Mouse (Mus musculus) forebrain, postnatal 0 days (tissue): ENCODE results near the gene Cabp4. TPM values are rescaled to one million over a fixed set of nuclear protein-coding genes. Genes with fewer than 3 reads are reported as not detected.

Source experiments
- ATAC-seq: fragments of 200-750 bp; cut with Nextera tagmentation; 2 replicates; pipeline ENCODE4 v1.8.0; 2017; ENCODE audit warnings: mild to moderate bottlenecking, moderate library complexity
- DNase-seq: peaks from one replicate; pipeline ENCODE4 v3.0.0-alpha.2; 2015
- H3K27ac ChIP-seq: fragments of 300-500 bp; sonication (generic); 2 replicates; pipeline ENCODE4 v1.5.1; 2014; ENCODE audit warnings: low read depth, mild to moderate bottlenecking, antibody characterized with exemption, low read length, moderate library complexity, mixed read lengths
- H3K27me3 ChIP-seq: fragments of 300-500 bp; sonication (generic); 2 replicates; pipeline ENCODE4 v1.6.1; 2014; ENCODE audit warnings: mild to moderate bottlenecking, low read length, mixed read lengths; ENCODE audit not compliant: insufficient read depth
- H3K36me3 ChIP-seq: fragments of 300-500 bp; sonication (generic); 2 replicates; pipeline ENCODE4 v1.6.1; 2014; ENCODE audit warnings: mild to moderate bottlenecking, moderate library complexity; ENCODE audit not compliant: insufficient read depth
- H3K4me1 ChIP-seq: fragments of 300-500 bp; sonication (generic); 2 replicates; pipeline ENCODE4 v1.6.1; 2014; ENCODE audit warnings: antibody characterized with exemption; ENCODE audit not compliant: insufficient read depth
- H3K4me2 ChIP-seq: fragments of 300-500 bp; sonication (generic); 2 replicates; pipeline ENCODE4 v1.6.1; 2014; ENCODE audit warnings: low read depth, mild to moderate bottlenecking, moderate library complexity
- H3K4me3 ChIP-seq: fragments of 300-500 bp; sonication (generic); 2 replicates; pipeline ENCODE4 v1.5.1; 2014; ENCODE audit warnings: low read depth, low read length, mixed read lengths
- H3K9ac ChIP-seq: fragments of 300-500 bp; sonication (generic); 2 replicates; pipeline ENCODE4 v1.6.1; 2014; ENCODE audit warnings: mild to moderate bottlenecking
- H3K9me3 ChIP-seq: fragments of 300-500 bp; sonication (generic); 2 replicates; pipeline ENCODE4 v1.6.1; 2016; ENCODE audit warnings: low read length
- CTCF ChIP-seq: sonication (generic); IDR thresholded peaks from 2 replicates; pipeline ENCODE4 v1.5.1; 2016; ENCODE audit warnings: antibody characterized with exemption, control low read depth, low read depth
- WGBS: fragments of 180-500 bp; shearing (Covaris S2); extraction: QIAGEN DNeasy Blood & Tissue Kit; methylation state at CpG from one replicate; pipeline ENCODE4 v1.1.7; 2014; 5-methylcytosine and 5-hydroxymethylcytosine counted together
- polyA plus RNA-seq: library from polyadenylated mRNA; unstranded; fragments of >200 nt; fragmentation: Nextera tagmentation; extraction: Ambion mirVana; gene quantifications from 2 replicates; pipeline ENCODE4 v1.2.1, GENCODE M21; 2015
- total RNA-seq: library from RNA; depleted of rRNA; stranded (reverse); fragments of >200 nt; gene quantifications from 2 replicates; pipeline ENCODE4 v1.2.3, GENCODE M21; 2014; rRNA removed

The Cabp4 gene
- total and polyA plus RNA-seq, 2 experiments from 2014 or later, result 0.08 TPM; not detected in 1

- no peak for TF ChIP-seq CTCF
- H3K36me3 ChIP-seq, result no peaks in the 10 kb centered on the region
- 89% methylated on average over 3 of the region's 3 CpGs for WGBS
These were observed 53.4 kb downstream of the Cabp4 start for GRCm38 (mm10) chr19:4090446-4090845.

GRCm38 (mm10) chr19:4089128-4089527 is 54.7 kb downstream of the Cabp4 start:
- no peak for TF ChIP-seq CTCF
- no peak for ATAC-seq
- no peaks in the 10 kb centered on the region for H3K27me3 ChIP-seq
- no peak overlapping the region for H3K4me3 ChIP-seq
- no peaks in the 10 kb centered on the region for H3K36me3 ChIP-seq
- H3K27ac ChIP-seq, result no peak overlapping the region
- H3K4me2 ChIP-seq, result no peak overlapping the region
- no peaks in the 10 kb centered on the region for H3K4me1 ChIP-seq
- no peak for DNase-seq
- H3K9me3 ChIP-seq, result no peaks in the 10 kb centered on the region
- WGBS, result 29% methylated on average over 6 of the region's 6 CpGs
- no peak overlapping the region for H3K9ac ChIP-seq

More at GRCm38 (mm10) chr19:4090446-4090845, 53.4 kb downstream of the Cabp4 start:
- no peak for ATAC-seq
- Histone ChIP-seq H3K9ac (no peak overlapping the region), H3K4me2 (no peak overlapping the region), H3K27me3 (no peaks in the 10 kb centered on the region), H3K4me3 (no peak overlapping the region), H3K9me3 (no peaks in the 10 kb centered on the region), H3K4me1 (no peaks in the 10 kb centered on the region), H3K27ac (no peak overlapping the region)
- no peak for DNase-seq

GRCm38 (mm10) chr19:4088146-4088545 is 55.7 kb downstream of the Cabp4 start:
- no peak for TF ChIP-seq CTCF
- H3K4me3 ChIP-seq, result no peak overlapping the region
- no peak overlapping the region for H3K27ac ChIP-seq
- no peak for ATAC-seq
- H3K4me2 ChIP-seq, result no peak overlapping the region
- H3K4me1 ChIP-seq, result no peaks in the 10 kb centered on the region
- H3K36me3 ChIP-seq, result no peaks in the 10 kb centered on the region
- H3K9me3 ChIP-seq, result no peaks in the 10 kb centered on the region
- no peak for DNase-seq
- 58% methylated on average over 5 of the region's 5 CpGs for WGBS
- no peaks in the 10 kb centered on the region for H3K27me3 ChIP-seq
- H3K9ac ChIP-seq, result no peak overlapping the region

GRCm38 (mm10) chr19:4087090-4087489 is 56.7 kb downstream of the Cabp4 start:
- no peak overlapping the region for H3K27ac ChIP-seq
- no peak for TF ChIP-seq CTCF
- no peaks in the 10 kb centered on the region for H3K4me1 ChIP-seq
- 87% methylated on average over 5 of the region's 5 CpGs for WGBS
- H3K36me3 ChIP-seq, result no peaks in the 10 kb centered on the region
- no peak overlapping the region for H3K4me3 ChIP-seq
- no peaks in the 10 kb centered on the region for H3K9me3 ChIP-seq
- H3K27me3 ChIP-seq, result no peaks in the 10 kb centered on the region
- no peak overlapping the region for H3K4me2 ChIP-seq
- no peak for DNase-seq
- no peak overlapping the region for H3K9ac ChIP-seq
- ATAC-seq, result no peak

- 94% methylated on average over 15 of the region's 15 CpGs for WGBS
- Histone ChIP-seq H3K4me1 (no peaks in the 10 kb centered on the region), H3K4me3 (no peak overlapping the region), H3K27ac (no peak overlapping the region), H3K9ac (no peak overlapping the region), H3K9me3 (no peaks in the 10 kb centered on the region), H3K27me3 (no peaks in the 10 kb centered on the region), H3K36me3 (no peaks in the 10 kb centered on the region), H3K4me2 (no peak overlapping the region)
- no peak for ATAC-seq
- no peak for TF ChIP-seq CTCF
- DNase-seq, result no peak
These were observed 57.7 kb downstream of the Cabp4 start for GRCm38 (mm10) chr19:4086156-4086555.

Other genes starting within 250 kb of the Cabp4 start
Only the 30 nearest of the 33 such genes appear.
- gene Unc93b1, start 208.8 kb downstream of the Cabp4 start, total RNA-seq, result 8.6 and 10.8 TPM in 2 replicates
- 10.6 and 13.2 TPM in 2 replicates for gene Unc93b1, start 208.8 kb downstream of the Cabp4 start, polyA plus RNA-seq
- not detected in 2 replicates for gene Aldh3b3, start 185.4 kb downstream of the Cabp4 start, total RNA-seq
- not detected in 2 replicates for gene Aldh3b3, start 185.4 kb downstream of the Cabp4 start, polyA plus RNA-seq
- 1.5 and 2.7 TPM in 2 replicates for gene Aldh3b2, start 171.7 kb downstream of the Cabp4 start, total RNA-seq
- 1.8 and 1.9 TPM in 2 replicates for gene Aldh3b2, start 171.7 kb downstream of the Cabp4 start, polyA plus RNA-seq
- 2.2 and 2.5 TPM in 2 replicates for gene Acy3, start 157.5 kb downstream of the Cabp4 start, total RNA-seq
- gene Acy3, start 157.5 kb downstream of the Cabp4 start, polyA plus RNA-seq, result 2.2 and 2.8 TPM in 2 replicates
- gene Tbx10, start 151.3 kb downstream of the Cabp4 start, total RNA-seq, result not detected in 2 replicates
- gene Tbx10, start 151.3 kb downstream of the Cabp4 start, polyA plus RNA-seq, result not detected in 2 replicates
- 26.7 and 30.8 TPM in 2 replicates for gene Nudt8, start 143.5 kb downstream of the Cabp4 start, total RNA-seq
- gene Nudt8, start 143.5 kb downstream of the Cabp4 start, polyA plus RNA-seq, result 36.3 and 40.4 TPM in 2 replicates
- 7.8 and 8.5 TPM in 2 replicates for gene Gm49405, start 143.4 kb downstream of the Cabp4 start, total RNA-seq
- gene Gm49405, start 143.4 kb downstream of the Cabp4 start, polyA plus RNA-seq, result 2.1 and 2.6 TPM in 2 replicates
- 16.0 and 17.8 TPM in 2 replicates for gene Doc2g, start 140.7 kb downstream of the Cabp4 start, total RNA-seq
- 5.7 and 6.3 TPM in 2 replicates for gene Doc2g, start 140.7 kb downstream of the Cabp4 start, polyA plus RNA-seq
- gene Ndufv1, start 131.2 kb downstream of the Cabp4 start, total RNA-seq, result 250 and 281 TPM in 2 replicates
- 268 TPM in 2 replicates for gene Ndufv1, start 131.2 kb downstream of the Cabp4 start, polyA plus RNA-seq
- gene Gstp1, start 106.0 kb downstream of the Cabp4 start, total RNA-seq, result 245 and 296 TPM in 2 replicates
- 619 and 642 TPM in 2 replicates for gene Gstp1, start 106.0 kb downstream of the Cabp4 start, polyA plus RNA-seq
- 2.7 TPM in 1 of 2 replicates, not detected in the other for gene Gstp2, start 98.0 kb downstream of the Cabp4 start, total RNA-seq
- 0.54 and 2.5 TPM in 2 replicates for gene Gstp2, start 98.0 kb downstream of the Cabp4 start, polyA plus RNA-seq
- not detected in 2 replicates for gene Gstp3, start 84.5 kb downstream of the Cabp4 start, total RNA-seq
- gene Gstp3, start 84.5 kb downstream of the Cabp4 start, polyA plus RNA-seq, result not detected in 2 replicates
- gene Cabp2, start 62.5 kb downstream of the Cabp4 start, total RNA-seq, result not detected in 2 replicates
- not detected in 2 replicates for gene Cabp2, start 62.5 kb downstream of the Cabp4 start, polyA plus RNA-seq
- gene Cdk2ap2, start 46.9 kb downstream of the Cabp4 start, total RNA-seq, result 34.4 and 35.4 TPM in 2 replicates
- 59.9 and 65.4 TPM in 2 replicates for gene Cdk2ap2, start 46.9 kb downstream of the Cabp4 start, polyA plus RNA-seq
- gene Pitpnm1, start 44.0 kb downstream of the Cabp4 start, total RNA-seq, result 108 and 127 TPM in 2 replicates
- gene Pitpnm1, start 44.0 kb downstream of the Cabp4 start, polyA plus RNA-seq, result 68.8 and 82.9 TPM in 2 replicates
- 25.8 and 33.9 TPM in 2 replicates for gene Aip, start 18.2 kb downstream of the Cabp4 start, total RNA-seq
- gene Aip, start 18.2 kb downstream of the Cabp4 start, polyA plus RNA-seq, result 85.7 and 86.2 TPM in 2 replicates
- 0.19 and 0.23 TPM in 2 replicates for gene Gpr152, start 4.2 kb downstream of the Cabp4 start, total RNA-seq
- gene Gpr152, start 4.2 kb downstream of the Cabp4 start, polyA plus RNA-seq, result not detected in 2 replicates
- gene Coro1b, start 4.6 kb upstream of the Cabp4 start, total RNA-seq, result 128 and 182 TPM in 2 replicates
- 106 and 112 TPM in 2 replicates for gene Coro1b, start 4.6 kb upstream of the Cabp4 start, polyA plus RNA-seq
- gene Ptprcap, start 9.6 kb upstream of the Cabp4 start, total RNA-seq, result 0.77 and 1.2 TPM in 2 replicates
- gene Ptprcap, start 9.6 kb upstream of the Cabp4 start, polyA plus RNA-seq, result 0.48 and 0.59 TPM in 2 replicates
- 23.5 and 33.5 TPM in 2 replicates for gene Rps6kb2, start 19.3 kb upstream of the Cabp4 start, total RNA-seq
- 51.9 and 55.5 TPM in 2 replicates for gene Rps6kb2, start 19.3 kb upstream of the Cabp4 start, polyA plus RNA-seq
- 4.1 and 4.4 TPM in 2 replicates for gene Carns1, start 31.4 kb upstream of the Cabp4 start, total RNA-seq
- gene Carns1, start 31.4 kb upstream of the Cabp4 start, polyA plus RNA-seq, result 3.1 and 4.7 TPM in 2 replicates
- gene Tbc1d10c, start 47.3 kb upstream of the Cabp4 start, total RNA-seq, result 1.5 and 2.9 TPM in 2 replicates
- 1.3 and 1.5 TPM in 2 replicates for gene Tbc1d10c, start 47.3 kb upstream of the Cabp4 start, polyA plus RNA-seq
- 480 and 509 TPM in 2 replicates for gene Ppp1ca, start 48.0 kb upstream of the Cabp4 start, total RNA-seq
- gene Ppp1ca, start 48.0 kb upstream of the Cabp4 start, polyA plus RNA-seq, result 551 and 589 TPM in 2 replicates
- gene Rad9a, start 57.6 kb upstream of the Cabp4 start, total RNA-seq, result 11.8 and 16.4 TPM in 2 replicates
- gene Rad9a, start 57.6 kb upstream of the Cabp4 start, polyA plus RNA-seq, result 15.9 and 16.5 TPM in 2 replicates
- gene Clcf1, start 70.2 kb upstream of the Cabp4 start, total RNA-seq, result 0.38 and 1.2 TPM in 2 replicates
- 0.29 and 0.41 TPM in 2 replicates for gene Clcf1, start 70.2 kb upstream of the Cabp4 start, polyA plus RNA-seq
- not detected in 2 replicates for gene AC109138.7, start 70.3 kb upstream of the Cabp4 start, total RNA-seq
- not detected in 2 replicates for gene AC109138.7, start 70.3 kb upstream of the Cabp4 start, polyA plus RNA-seq
- gene Pold4, start 87.9 kb upstream of the Cabp4 start, total RNA-seq, result 18.8 and 21.2 TPM in 2 replicates
- gene Pold4, start 87.9 kb upstream of the Cabp4 start, polyA plus RNA-seq, result 21.8 and 23.4 TPM in 2 replicates
- 35.9 and 41.5 TPM in 2 replicates for gene Ssh3, start 125.1 kb upstream of the Cabp4 start, total RNA-seq
- gene Ssh3, start 125.1 kb upstream of the Cabp4 start, polyA plus RNA-seq, result 6.4 and 9.1 TPM in 2 replicates
- 76.6 and 87.3 TPM in 2 replicates for gene Ankrd13d, start 139.1 kb upstream of the Cabp4 start, total RNA-seq
- 48.7 and 55.2 TPM in 2 replicates for gene Ankrd13d, start 139.1 kb upstream of the Cabp4 start, polyA plus RNA-seq
- 129 and 136 TPM in 2 replicates for gene Grk2, start 162.2 kb upstream of the Cabp4 start, total RNA-seq
- gene Grk2, start 162.2 kb upstream of the Cabp4 start, polyA plus RNA-seq, result 23.6 and 24.6 TPM in 2 replicates